Mouse (Mus musculus): Measurements from ENCODE around the gene Coq3.
A peak's percentile ranks its signal among the peaks of the same experiment; 100 is the strongest.

Gene Coq3

DNA sequence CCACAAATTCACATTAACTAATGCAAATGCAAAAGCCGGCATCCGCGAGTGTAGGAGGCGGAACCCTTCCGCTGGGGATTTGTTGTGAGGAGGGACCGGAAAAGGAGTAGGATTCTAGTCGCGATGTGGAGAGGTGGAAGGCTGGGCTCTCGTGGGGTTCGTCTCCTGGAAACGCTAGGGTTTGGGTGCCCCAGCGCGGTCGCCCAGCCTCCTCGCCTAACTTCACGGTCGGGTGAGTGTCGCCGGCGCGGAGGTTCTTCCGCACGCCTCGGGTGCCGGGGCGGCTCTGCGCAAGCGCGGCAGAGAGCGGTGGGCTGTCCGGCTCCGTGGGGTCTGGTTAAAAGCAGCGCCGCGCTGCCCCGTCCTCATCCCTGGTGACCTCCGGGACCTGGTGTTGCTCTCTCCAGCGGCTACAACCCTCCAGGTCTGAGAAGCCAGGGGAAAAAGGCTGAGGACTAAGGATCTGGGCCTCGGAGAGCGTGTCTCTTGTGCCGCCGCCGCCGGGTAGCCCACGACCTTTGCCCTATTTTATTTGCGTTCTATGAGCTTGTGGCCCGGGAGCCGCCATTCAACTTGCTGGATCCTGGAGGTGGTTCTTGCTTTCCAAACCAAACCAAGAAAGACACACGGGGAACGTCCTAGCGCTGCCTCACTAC, at the start of gene Coq3:
TSS of gene Coq3 (plus strand) at position 109 of the 656 bp plus-strand sequence.
- DNase-seq (ENCODE audit: low read depth), result peak; percentile 70

DNA sequence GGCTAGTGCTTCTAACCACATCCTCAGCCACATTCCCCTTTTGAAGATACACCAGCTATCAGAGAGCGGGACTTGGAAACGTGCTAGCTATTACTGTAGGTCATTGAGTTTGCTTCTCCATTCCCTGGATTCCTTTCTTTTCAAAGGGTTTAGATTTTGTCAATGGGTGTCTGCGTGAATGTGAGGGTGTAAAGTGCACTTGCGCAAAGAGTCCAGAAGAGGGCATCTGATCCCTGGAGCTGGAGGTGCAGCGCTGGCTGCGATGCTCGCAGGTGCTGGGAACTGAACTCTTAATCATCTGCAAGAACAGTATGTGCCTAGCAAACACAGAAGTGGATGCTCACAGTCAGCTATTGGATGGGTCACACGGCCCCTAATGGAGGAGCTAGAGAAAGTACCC, 46.6 kb upstream of the Coq3 start:
- DNase-seq (ENCODE audit: low read depth), result no peak

DNA sequence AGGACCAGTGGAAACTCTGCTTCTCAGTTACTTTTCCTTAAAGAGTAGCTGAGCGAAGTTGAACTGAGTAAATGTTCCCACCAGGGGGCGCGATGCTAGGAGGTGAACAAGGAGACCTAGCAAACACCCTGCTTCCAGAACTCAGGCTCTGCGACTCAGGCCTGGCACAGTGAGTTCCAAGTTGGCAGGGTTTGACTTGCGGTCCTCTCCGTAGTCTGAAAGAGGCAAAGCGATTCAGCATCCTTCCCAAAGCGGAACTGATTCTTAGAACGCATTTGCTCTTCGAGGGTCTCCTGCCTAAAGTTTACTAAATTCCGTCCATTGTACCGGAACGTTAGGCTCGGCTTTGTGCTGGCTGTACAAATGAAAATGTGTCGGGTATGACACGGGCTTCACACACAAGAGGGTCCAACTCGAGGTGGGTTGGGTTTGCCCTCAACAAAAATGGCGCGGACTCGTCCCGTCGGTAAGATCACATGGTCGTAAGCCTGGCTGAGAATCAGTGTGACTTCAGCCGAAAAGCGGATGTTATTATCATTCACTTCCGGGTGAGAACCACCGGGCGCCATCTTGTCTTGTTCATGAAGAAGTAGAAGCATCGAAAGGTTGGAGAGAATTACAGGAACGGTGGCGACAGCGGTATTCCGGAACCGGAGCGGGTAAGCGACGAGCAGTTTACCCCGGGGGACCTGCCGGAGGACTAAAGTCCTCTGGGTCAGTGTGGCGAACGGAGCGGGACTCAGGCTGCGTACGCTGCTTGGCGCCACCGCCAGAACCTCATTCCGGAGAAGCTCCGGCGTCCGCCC, 31.8 kb upstream of the Coq3 start, which contains the start of gene Pnisr:
TSS of gene Pnisr (plus strand) at position 103 of the 806 bp plus-strand sequence.
- DNase-seq (ENCODE audit: low read depth), result peak; percentile 99

DNA sequence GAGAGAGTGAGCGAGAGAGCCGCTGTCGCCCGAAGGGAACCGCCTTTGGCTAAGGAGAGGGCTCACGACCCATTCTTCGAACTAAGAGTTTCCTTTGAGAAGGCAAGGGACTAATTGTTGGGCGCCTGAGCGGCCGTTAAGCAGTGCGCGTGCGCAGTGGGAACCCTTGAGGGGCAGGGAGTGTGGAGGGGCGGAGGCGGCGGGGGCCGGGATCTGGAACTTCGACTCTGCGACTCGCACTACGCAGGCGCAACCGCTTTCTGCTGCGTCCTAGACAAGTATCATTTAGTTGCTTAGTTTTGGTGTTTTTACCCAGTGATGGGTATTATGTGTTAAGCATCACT, 31.2 kb upstream of the Coq3 start:
- peak; percentile 91 for DNase-seq (ENCODE audit: low read depth)

DNA sequence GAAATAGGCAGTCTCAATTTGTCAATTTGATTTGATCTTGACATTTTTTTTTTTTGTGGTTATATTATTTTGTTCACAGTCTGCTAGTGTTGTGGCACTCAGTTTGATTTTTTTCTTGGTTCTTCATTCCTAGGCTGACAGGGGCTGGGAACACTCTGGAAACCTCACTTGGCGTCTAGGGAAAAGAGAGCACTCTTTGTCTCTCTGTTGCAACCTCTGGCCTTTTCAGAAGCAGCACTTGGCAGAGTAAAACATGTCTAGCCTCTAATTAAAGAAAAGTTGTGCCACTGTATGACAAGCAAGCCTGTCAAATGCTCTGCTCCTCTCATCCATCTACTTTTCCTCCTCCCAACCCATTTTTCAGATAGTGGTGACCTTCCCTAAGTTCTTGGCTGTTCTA, 22.0 kb upstream of the Coq3 start:
- DNase-seq (ENCODE audit: low read depth), result no peak

DNA sequence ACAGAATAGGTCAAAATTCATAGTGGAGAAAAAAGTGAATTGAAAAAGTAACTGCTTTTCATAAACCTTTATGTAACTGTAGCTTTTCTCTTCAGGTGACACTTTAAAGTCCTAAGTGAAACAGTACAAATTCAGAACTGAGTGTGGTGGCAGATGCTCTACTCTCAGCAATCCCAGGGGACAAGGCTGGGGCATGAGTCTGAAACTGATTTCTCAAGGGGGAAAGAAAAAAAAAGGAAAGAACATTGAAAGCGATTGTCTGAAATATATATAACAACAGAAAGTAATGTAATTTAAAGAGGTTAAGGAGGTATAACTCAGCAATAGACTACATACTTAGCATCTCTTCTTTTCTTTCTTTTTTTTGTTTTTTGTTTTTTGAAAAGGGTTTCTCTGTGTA, 14.2 kb upstream of the Coq3 start:
- no peak for DNase-seq (ENCODE audit: low read depth)

DNA sequence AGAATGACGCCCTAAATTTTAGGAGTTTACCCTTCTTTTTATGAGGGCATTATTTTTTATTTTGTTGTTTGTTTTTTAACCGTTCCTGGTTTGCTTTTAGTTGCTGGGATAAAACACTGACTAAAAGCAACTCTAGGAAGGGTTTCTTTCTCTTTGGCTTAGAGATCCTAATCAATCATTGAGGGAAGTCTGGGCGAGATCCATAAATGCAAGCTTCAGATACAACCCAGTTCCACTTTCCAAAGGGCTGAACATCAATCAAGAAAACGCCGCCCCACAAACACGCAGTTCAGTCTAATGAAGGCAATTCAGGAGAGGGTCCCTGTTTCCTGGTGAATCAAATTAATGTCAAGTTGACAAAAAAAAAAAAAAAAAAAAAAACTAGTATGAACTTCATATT, 697 bp upstream of the Coq3 start:
- DNase-seq (ENCODE audit: low read depth), result no peak

DNA sequence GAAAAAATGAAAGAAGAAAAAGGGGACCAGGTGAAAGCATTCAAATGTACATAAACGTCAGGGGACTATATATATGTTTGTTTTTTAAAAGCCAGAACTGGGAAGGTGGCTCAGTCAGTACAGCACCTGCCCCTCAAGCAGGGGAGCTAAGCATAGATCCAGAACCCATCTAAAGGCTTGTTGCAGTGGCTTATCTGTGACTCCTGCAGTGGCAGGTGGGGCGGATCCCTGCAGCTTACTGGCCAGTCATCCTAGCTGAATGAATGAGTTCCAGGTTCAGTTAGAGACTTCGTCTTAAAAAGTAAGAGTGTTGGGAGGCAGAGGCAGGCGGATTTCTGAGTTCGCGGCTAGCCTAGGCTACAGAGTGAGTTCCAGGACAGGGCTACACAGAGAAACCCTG, 3.3 kb downstream of the Coq3 start:
- no peak for DNase-seq (ENCODE audit: low read depth)

DNA sequence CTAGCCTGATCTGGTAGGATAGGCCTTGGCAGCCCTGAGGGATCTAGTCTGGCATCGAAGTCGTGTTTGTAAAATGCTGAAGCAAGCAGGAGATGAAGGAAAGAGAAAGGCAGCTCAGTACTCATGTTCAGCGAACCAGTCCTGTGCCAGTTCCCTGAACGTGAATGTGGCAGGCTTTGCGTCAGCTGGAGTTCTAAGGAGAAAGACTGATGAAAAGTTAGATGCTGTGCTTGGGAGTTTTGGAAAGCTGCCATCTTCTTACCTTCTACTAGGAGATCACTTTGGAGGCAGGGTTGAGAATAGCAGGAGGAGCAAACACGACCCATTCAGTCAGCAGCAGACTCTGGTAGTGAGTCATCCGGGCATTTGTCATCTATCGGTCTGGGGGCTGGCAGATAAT, 6.4 kb downstream of the Coq3 start:
- DNase-seq (ENCODE audit: low read depth), result no peak

DNA sequence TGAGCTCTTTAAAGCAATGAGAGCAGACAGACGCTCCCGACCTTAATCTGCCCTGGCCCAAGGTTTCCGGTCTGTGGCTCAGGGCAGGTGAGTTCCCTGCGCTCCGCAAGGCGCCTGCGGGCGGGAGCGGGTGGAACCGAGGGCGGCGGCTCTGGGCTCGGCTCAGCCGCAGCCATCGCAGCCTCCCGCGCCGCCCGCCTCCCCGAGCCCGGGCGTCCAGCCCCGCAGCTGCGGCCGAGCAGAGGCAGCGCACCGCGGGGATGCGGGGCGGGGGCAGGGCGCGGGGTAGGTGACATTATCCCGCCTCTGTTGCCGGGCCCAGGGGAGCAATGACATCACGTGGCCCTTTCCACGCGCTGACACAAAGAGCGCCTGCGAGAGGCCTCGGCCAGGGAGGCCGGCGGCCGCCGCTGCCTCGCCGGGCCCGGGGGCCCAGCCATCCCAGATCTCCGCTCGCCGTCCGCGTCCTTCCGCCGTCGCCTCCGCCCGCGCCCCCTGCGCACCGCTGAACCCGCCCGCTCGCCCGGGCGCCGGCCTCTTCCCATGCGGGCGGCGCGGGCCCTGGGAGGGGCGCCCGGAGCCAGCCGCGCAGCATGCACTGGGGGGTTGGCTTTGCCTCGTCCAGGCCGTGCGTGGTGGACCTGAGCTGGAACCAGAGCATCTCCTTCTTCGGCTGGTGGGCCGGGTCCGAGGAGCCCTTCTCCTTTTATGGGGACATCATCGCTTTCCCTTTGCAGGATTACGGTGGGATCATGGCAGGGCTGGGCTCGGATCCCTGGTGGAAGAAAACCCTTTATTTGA, 51.7 kb downstream of the Coq3 start, which contains the start of gene Faxc:
TSS of gene Faxc (plus strand) at position 359 of the 801 bp plus-strand sequence.
- DNase-seq (ENCODE audit: low read depth), result no peak

DNA sequence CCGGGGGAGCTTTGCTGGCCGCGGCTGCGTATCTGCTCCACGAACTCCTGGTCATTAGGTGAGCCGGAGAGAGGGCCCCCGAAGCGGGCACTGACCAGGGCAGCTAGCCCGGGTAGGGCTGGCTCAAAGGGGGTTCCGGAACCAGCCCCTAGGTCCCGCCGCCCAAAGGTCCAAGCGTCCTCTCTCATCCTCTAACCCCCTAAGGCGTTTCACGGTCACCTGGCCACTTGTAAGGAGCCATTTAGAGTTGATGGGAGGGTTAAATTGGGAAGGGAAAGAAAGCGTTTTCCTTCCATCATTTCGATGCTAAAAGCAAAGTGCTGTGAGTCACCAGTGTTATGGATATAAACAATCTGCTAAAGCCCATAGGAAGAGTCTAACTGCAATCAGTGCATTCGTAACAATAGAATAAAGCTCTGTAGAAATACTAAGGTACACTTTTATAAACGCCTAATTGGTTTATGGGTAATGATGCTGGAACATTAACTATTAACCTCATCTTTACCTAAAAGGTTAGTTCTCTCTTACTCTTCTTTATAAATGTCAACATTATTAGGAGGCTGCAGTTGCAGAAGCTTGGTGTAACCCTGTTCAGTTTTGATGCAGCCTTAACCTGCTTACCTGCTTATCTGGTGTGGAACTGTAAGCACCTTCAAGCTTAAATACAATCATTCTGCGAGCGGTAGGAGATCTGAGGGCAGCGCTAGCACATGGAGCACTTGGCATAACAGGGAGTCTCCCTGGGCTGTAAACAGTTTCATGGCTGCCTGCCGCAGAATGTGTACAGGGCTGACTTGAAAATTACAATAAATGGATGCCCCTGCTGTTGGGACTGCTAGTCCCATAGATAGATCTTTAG, 52.5 kb downstream of the Coq3 start:
- DNase-seq (ENCODE audit: low read depth), result no peak

DNA sequence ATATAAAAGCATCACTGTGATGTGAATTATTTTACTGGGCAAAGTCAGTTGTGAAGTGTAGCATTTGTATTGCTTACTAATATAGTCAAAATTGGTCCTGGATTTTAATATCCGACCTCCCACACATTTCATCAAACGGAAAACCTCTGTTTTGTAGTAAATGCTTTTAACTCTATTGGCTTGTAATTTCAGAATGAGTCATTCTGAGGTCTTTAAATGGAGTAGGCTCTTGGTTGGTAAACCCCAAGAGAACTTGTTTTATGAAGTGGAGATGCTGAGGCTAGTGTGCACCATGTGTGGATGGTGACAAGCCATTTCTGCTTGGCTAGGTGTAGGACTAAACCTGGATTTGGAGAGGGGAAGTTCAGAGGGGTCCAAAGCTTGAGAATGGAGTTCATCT, 55.9 kb downstream of the Coq3 start:
- DNase-seq (ENCODE audit: low read depth), result no peak

DNA sequence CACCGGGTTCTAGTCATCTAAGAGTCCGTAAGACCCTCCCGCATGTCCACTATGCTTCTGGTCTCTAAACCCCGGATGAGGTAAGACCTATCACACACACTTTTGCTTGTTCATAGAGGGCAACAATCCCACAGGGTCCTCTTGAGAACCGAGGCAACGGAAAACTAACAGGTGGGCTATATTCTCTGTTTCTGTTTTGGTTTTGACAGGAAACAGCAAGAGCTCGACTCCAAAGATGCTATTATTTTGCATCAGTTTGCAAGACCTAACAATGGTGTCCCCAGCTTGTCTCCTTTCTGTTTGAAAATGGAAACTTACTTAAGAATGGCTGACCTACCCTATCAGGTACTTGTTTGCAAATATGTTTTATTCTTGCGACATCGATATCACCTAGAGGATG, 57.0 kb downstream of the Coq3 start:
- no peak for DNase-seq (ENCODE audit: low read depth)

DNA sequence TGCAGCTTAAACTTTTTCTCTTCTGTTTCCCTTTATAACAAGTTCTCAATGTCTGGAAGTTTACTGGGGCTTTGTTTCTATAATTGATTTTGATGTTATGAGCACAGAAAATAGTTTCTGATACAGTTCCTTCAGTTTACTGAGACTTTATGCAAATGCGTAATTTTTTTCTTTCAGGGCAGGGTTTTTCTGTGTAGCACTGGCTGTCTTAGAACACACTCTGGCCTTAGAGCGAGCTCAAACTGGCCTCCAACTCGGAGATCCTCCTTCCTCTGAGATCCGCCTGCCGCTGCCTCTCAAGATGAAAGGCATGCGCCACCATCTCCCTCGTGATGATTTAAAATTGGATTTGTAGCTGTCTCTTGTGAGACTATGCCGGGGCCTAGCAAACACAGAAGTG, 58.4 kb downstream of the Coq3 start:
- DNase-seq (ENCODE audit: low read depth), result no peak

DNA sequence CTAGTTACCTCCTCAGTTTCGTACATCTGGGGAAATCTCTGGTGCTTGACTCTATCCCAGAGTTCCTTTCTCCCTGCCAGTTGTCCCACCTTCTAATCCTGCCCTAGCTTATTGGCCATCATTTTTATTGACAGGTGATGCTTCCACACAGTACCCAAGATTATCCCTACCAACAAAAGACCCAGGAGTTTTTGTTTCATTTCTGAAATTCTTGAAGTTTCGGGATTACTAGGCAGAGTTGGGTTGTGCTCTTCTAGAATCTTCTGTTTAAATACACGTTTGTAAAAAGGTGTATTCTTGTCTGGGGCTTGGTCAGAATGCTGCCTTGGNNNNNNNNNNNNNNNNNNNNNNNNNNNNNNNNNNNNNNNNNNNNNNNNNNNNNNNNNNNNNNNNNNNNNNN, 65.2 kb downstream of the Coq3 start:
- DNase-seq (ENCODE audit: low read depth), result no peak

DNA sequence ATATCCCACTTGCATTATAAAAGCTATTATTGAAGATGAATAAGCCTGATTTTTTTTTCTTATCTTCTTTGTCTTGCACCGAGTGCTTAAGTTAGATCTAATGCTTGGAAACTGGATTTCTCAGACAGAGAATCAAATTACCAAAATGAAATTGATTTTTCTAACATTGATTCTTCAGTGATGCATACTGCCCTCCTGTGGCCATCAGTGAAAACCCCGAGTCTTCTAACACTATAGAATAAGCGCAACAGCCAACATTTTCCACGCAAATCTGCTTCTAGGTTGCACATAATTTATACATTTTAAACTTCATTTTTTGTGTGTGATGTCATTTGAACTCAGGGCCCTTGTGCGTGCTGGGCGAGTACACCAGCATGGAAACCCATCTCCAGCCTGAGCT, 72.0 kb downstream of the Coq3 start:
- DNase-seq (ENCODE audit: low read depth), result peak; percentile 55

DNA sequence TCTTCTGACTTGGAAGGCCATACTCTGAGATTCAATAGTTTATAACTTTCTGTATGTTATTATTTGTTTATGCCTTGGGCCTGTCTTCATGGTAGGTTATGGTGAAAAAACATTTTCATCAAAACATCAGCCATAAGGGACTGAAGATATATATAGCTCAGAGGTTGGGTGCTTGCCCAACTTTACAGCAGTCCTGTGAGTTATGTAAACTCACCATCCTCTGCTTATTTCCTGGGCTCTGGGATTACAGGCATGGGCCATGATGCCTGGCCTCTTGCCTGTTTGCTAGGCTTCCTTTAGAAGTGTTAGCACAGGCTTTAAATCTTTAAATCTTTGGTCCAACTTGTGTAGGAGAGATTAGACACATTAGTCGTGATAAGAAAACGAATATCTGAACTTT, 72.8 kb downstream of the Coq3 start:
- no peak for DNase-seq (ENCODE audit: low read depth)

DNA sequence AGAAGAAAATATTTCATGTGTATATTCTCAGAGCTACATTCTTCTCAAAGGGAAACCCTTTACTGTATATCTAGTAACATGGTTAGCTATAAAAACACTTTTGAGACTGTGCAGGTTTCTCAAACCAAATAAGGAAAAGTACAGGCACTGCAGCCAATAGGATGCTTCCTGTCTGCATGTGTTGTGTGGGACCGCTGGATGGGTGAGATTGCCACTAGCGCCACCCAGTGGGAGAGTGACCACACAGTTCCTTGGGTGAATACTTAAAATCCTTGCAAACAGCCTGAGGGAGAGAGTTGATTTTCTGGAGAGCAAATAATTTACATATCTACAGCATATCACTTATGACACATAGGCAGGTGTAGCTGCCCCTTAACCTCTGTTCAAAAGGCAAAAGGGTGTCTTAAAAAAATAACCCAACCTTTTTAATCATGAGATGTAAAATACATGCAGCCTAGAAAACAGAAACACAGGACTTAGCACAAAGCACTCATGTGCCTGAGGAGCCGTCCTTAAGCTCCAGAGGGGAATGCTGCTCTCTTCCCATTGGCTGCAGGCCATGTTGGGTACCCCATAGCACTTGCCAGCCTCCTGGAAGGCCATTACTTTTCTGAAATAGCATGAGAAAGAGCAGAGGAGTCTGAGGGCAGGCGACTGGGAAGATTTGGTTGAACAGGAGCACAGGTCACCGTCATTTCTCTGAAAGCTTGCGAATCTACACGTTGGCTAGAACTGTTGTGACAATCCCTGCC, 78.3 kb downstream of the Coq3 start:
- peak; percentile 80 for DNase-seq (ENCODE audit: low read depth)

Measured in 416B (cell line).